ENCODE assay signal across 15 mouse cellular contexts in the genomic region with DNA sequence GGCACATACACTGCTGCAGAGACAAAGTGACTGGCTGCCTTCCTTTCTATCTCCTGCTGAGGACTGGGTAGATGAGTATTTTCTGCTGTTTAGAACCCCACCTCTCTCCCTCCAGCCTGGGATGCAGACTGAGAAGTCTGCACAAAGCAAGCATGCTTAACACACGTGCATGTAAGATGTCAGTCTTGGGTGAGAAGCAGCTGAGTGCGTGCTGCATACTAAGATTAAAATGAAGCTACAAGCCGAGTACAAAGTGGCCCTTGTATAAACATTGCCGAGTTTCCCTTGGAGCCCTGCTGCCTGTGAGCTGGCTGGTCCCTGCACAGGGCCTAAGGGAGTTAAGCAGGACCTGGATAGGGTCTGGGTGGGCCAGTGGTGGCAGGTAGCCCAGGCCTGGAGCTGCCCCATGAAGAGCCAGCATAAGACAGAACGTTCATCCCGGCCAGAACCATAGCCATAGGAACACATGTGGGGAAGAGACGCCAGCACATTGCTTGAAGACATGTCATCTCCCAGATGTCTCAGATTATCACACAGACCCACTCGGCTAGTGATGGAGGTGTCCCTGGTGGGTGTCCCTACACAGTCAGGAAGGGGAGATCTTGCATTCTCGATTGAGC. TPM values are rescaled to one million over a fixed set of nuclear protein-coding genes. Genes with fewer than 3 reads are reported as not detected.
DNase-seq lines count a peak whose midpoint lies in the region; ATAC-seq and TF ChIP-seq lines count a peak whose summit lies in the region.
"Had no signal": no experiment of that assay in that cellular context is flagged by ENCODE, and none has a peak within 500 bp of the region (broad histone marks: within the 10 kb centered on the region; RNA-seq: fewer than 3 reads in every experiment).

No protein-coding gene starts in this region.

- DNase-seq in gastrocnemius, adult 2 months, result peak; percentile 32
- DNase-seq in gastrocnemius, postnatal 36 days, result no peak
- no peak for DNase-seq in left cerebral cortex, adult 2 months (ENCODE audit: extremely low spot score in 1 of 2, low spot score in 2 of 2)
- no peak for DNase-seq in left cerebral cortex, postnatal 10 days (ENCODE audit: extremely low spot score in 1 of 2, low spot score in 2 of 2)
- no peak for DNase-seq in neural tube, embryonic 10.5 days (ENCODE audit: extremely low spot score, low spot score)
- no peak for DNase-seq in frontal cortex, postnatal 10 days (ENCODE audit: low spot score in 2 of 2)
- DNase-seq: adrenal gland, postnatal 14 days; cerebellum, adult 9-11 months; gastrocnemius, postnatal 14 days; heart, postnatal 4 days had no signal

- H3K27me3 ChIP-seq in neural tube, embryonic 12.5 days (replicated peaks), result no peaks in the 10 kb centered on the region
- H3K27me3 ChIP-seq in intestine, postnatal 0 days (replicated peaks; ENCODE audit: control insufficient read depth, insufficient read depth, low read length), result no peaks in the 10 kb centered on the region
- H3K27me3 ChIP-seq: CH12.LX; heart, embryonic 12.5 days had no signal

- peak overlapping the region; percentile 53; the same call in 1 of the 2 replicates for H3K27ac ChIP-seq in gastrocnemius, adult 2 months
- peak overlapping the region; percentile 50 for H3K27ac ChIP-seq in left cerebral cortex, adult 2 months
- H3K27ac ChIP-seq in neural tube, embryonic 12.5 days, result no peak overlapping the region
- peak overlapping the region; percentile 91 for H3K27ac ChIP-seq in intestine, postnatal 0 days (ENCODE audit: low read depth, low read length)

- ATAC-seq in neural tube, embryonic 12.5 days (ENCODE audit: low FRiP score, low read depth), result no peak
- ATAC-seq in intestine, postnatal 0 days, result no peak

- H3K4me2 ChIP-seq in neural tube, embryonic 12.5 days (replicated peaks), result no peak overlapping the region
- H3K4me2 ChIP-seq in intestine, postnatal 0 days (replicated peaks; ENCODE audit: low read depth), result peak overlapping the region; percentile 60
- H3K4me2 ChIP-seq: heart, embryonic 12.5 days; liver, embryonic 11.5 days had no signal

- no peak for TF ChIP-seq CTCF in gastrocnemius, adult 2 months (IDR thresholded peaks at IDR 0.05)
- no peak for TF ChIP-seq CTCF in left cerebral cortex, adult 2 months (IDR thresholded peaks at IDR 0.05)
- TF ChIP-seq CTCF in intestine, postnatal 0 days (IDR thresholded peaks at IDR 0.05; ENCODE audit: low read depth), result no peak

- H3K36me3 ChIP-seq in neural tube, embryonic 12.5 days, result no peaks in the 10 kb centered on the region; the same call in 1 of the 2 replicates
- peaks cover 27% of the 10 kb centered on the region for H3K36me3 ChIP-seq in intestine, postnatal 0 days (ENCODE audit: control insufficient read depth, insufficient read depth)

- H3K4me3 ChIP-seq in gastrocnemius, adult 2 months, result no peak overlapping the region
- no peak overlapping the region for H3K4me3 ChIP-seq in left cerebral cortex, adult 2 months
- no peak overlapping the region for H3K4me3 ChIP-seq in neural tube, embryonic 12.5 days
- H3K4me3 ChIP-seq in intestine, postnatal 0 days (ENCODE audit: low read depth, low read length), result peak overlapping the region; percentile 31
- H3K4me3 ChIP-seq: heart, embryonic 12.5 days had no signal

- no peaks in the 10 kb centered on the region for H3K9me3 ChIP-seq in neural tube, embryonic 12.5 days
- no peaks in the 10 kb centered on the region for H3K9me3 ChIP-seq in intestine, postnatal 0 days (ENCODE audit: control insufficient read depth)
- H3K9me3 ChIP-seq: heart, embryonic 12.5 days had no signal

- H3K4me1 ChIP-seq in neural tube, embryonic 12.5 days, result no peaks in the 10 kb centered on the region
- H3K4me1 ChIP-seq in intestine, postnatal 0 days (replicated peaks; ENCODE audit: control insufficient read depth, insufficient read depth, low read length), result 0 out of 2 replicates have a peak, but pooled peaks cover 5% of the 10 kb centered on the region

- WGBS in neural tube, embryonic 12.5 days, result 86% methylated on average over 9 of the region's 9 CpGs
- WGBS in intestine, postnatal 0 days, result 37% methylated on average over 9 of the region's 9 CpGs

- H3K9ac ChIP-seq in neural tube, embryonic 12.5 days, result 0 out of 2 replicates have a peak overlapping the region, but pooled peaks have one; percentile 26
- H3K9ac ChIP-seq in intestine, postnatal 0 days (ENCODE audit: low read depth, low read length), result peak overlapping the region; percentile 35
- H3K9ac ChIP-seq: heart, embryonic 12.5 days had no signal

- intact Hi-C loops in gastrocnemius, adult 2 months (cut with DNase I), result loop anchor here (2.0 to 5.0 kb wide), 2 partner anchors 59 to 234 kb away; no protein-coding TSS in a partner anchor
- intact Hi-C loops in gastrocnemius, postnatal 36 days (cut with DNase I), result loop anchor here (2.0 to 10.0 kb wide), 3 partner anchors 91 to 353 kb away; a partner anchor contains a TSS
- intact Hi-C loops in left cerebral cortex, adult 2 months (cut with DNase I), result loop anchor here (5.0 to 10.0 kb wide), 4 partner anchors 59 to 623 kb away; a partner anchor contains a TSS
- intact Hi-C loops in left cerebral cortex, postnatal 10 days (cut with DNase I), result loop anchor here (2.0 to 10.0 kb wide), 3 partner anchors 91 to 237 kb away; a partner anchor contains a TSS

RNA-seq across cellular contexts. Expression of a gene that starts 28.5 kb away (rescaled TPM):
- total RNA-seq in gastrocnemius, adult 2 months (2021), result 10 to 100 TPM; 41.0 to 46.0 TPM
- 10 to 100 TPM; 36.9 to 38.0 TPM for total RNA-seq in gastrocnemius, postnatal 36 days (2021)
- total RNA-seq in left cerebral cortex, adult 2 months (2021), result 10 to 100 TPM; 34.3 to 38.4 TPM
- total RNA-seq in left cerebral cortex, postnatal 10 days (2021), result 10 to 100 TPM; 24.2 to 25.2 TPM
- polyA plus RNA-seq in neural tube, embryonic 12.5 days (2016; fragmentation: Nextera tagmentation; extraction: Ambion mirVana), result 48.4 and 50.9 TPM in 2 replicates
- polyA plus RNA-seq in intestine, postnatal 0 days (2015; fragmentation: Nextera tagmentation; extraction: Ambion mirVana), result 52.4 and 58.4 TPM in 2 replicates
